Mouse (Mus musculus) lung, postnatal 10 days (tissue): ENCODE measurements around the gene Tnfaip6.
A peak's percentile ranks its signal among the peaks of the same experiment; 100 is the strongest.
"Not testable (repeated sequence)": the region's sequence is repeated elsewhere in the genome, so short reads cannot be mapped to it uniquely, and the experiment has no call there.

ENCODE experiments used
- DNase-seq: peaks from one replicate; pipeline ENCODE4 v3.0.0; 2021

Tnfaip6 gene

DNA sequence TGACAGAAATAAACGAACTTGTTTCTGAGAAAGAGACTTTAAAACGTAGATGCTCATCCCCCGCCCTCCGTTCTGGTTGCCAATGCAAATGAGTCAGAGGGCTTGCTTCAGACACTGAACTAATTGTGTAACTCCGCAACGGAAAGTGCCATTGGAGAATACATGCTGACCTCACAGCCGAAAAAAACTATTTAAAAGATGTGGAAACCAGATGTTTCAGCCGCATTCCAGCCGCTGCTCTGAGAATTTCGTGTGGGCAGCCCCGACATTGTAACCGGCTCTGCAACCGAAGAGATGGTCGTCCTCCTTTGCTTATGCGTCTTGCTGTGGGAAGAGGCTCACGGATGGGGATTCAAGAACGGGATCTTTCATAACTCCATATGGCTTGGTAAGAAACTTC lies at the start of gene Tnfaip6:
Gene Tnfaip6 (plus strand): TSS at position 128 of the 400 bp plus-strand sequence.
- DNase-seq: peak; percentile 72

DNA sequence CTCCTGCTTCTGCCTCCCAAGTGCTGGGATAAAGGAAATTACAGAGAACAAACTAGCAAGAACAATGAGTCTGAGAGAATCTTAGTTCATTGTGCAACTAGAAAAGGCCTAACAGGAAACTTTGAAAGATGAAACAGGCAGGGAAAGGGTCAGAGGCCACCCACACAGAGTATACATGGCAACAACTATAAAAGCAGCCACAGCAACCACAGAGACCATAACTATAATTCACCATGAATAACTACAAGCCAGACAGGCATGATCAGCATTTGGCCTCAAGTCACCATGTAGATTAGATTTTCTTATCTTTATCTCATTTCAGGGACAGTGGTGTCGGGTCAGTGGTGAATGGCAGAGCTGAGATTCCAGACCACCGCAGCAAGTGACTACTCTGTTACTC lies 48.2 kb upstream of the Tnfaip6 start:
- DNase-seq: no peak

- no peak for DNase-seq
Measured at GRCm38 (mm10) chr2:51991447-51991846, 46.4 kb upstream of the Tnfaip6 start.

- DNase-seq: no peak
Measured at GRCm38 (mm10) chr2:51999996-52000395, 37.8 kb upstream of the Tnfaip6 start.

DNA sequence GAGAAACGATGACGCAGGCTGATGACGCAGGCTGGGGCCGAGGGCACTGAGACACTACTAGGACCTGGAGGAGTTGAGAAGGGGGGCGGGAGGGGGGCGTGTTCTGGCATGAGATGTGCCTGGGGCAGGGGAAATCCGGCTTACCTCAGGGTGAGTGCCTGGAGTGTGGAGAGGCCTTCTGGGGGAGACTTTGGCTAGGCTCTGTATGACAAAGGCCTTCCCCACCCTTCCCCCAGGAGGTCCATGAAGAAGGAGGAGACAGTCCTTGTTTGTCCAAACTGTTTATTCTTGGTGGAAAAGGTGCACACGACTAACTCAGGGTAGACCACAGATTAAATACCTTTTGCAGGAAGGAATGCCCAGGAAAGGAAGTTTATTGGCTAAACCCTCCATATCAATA lies 36.3 kb upstream of the Tnfaip6 start:
- DNase-seq: no peak

DNA sequence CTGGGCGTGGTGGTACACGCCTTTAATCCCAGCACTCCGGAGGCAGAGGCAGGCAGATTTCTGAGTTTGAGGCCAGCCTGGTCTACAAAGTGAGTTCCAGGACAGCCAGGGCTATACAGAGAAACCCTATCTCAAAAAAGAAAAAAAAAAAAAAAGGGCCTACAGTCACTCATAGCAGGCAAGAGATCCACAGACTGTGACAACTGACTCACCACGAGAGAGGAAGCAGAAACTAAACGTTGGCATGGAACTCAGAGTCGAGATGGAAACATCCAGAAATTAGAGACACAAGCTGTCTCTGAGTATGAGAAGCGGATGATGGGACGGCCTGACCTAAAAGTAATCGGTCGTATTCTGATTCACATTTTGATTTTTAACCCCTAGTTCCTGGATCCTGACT lies 35.5 kb upstream of the Tnfaip6 start:
- DNase-seq: not testable (repeated sequence)

DNA sequence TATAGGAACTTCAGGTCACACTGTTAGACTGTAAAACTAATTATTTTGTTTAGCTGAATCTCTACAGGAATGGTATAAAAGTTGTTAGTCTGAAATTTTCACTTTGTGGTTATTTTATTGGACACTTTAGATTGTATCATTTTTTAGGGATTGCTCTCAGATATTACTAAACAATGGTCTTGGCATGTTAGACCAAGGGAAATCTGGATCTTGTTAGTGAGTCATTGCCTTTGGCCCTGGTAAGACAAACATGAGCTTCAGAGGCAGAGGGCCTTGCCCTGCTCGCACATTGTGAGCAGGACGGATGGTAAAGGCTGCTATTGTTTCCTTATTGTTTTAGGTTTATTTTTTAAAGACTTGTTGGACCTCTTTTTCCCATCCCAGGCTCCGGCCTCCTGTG lies 31.4 kb upstream of the Tnfaip6 start:
- peak; percentile 39 for DNase-seq

DNA sequence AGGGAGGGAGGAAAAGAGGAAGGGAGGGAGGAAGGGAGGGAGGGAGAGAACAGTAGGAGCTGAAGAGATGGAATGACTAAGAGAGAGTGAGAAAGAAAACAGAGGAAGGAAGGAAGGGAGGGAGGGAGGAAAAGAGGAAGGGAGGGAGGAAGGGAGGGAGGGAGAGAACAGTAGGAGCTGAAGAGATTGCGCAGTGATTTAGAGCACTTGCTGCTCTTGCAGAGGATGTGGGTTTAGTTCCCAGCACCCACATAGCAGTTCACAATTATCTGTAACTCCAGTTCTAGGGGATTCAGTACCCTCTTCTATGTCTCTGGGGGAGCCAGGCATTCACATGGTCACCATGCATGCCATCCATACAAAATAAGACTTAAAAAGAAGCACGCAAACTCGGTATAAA lies 26.0 kb upstream of the Tnfaip6 start:
- not testable (repeated sequence) for DNase-seq

DNA sequence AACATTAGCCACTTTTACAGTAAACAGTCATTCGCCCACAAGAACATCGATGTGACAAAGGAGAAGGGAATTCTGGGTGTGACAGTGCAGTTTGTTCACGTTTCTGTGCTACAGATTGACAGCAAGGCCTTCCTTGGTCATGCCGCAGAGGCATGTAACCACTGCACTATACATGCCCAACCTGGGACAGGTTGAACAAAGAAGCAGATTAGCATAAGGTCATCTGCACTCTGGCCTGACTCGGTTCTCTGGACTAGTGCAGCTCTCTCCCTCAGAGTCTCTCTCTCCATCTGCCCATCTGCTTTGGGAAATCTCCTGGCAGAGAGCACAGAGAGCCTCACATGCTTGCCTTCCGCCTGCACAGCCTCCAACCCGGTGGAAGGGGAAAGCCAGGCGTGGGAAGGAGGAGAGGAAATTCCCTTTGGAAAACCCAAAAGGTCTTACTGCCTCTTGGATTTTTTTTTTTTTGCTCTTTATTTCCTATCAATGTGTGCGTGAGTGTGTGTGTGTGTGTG lies 24.4 kb upstream of the Tnfaip6 start:
- DNase-seq: no peak

- no peak for DNase-seq
Measured at GRCm38 (mm10) chr2:52016361-52016760, 21.4 kb upstream of the Tnfaip6 start.

- DNase-seq: no peak
Measured at GRCm38 (mm10) chr2:52027061-52027460, 10.7 kb upstream of the Tnfaip6 start.

GRCm38 (mm10) chr2:52029426-52029825 lies 8.4 kb upstream of the Tnfaip6 start:
- DNase-seq: no peak

GRCm38 (mm10) chr2:52031491-52031890 lies 6.3 kb upstream of the Tnfaip6 start:
- DNase-seq: peak; percentile 22

DNA sequence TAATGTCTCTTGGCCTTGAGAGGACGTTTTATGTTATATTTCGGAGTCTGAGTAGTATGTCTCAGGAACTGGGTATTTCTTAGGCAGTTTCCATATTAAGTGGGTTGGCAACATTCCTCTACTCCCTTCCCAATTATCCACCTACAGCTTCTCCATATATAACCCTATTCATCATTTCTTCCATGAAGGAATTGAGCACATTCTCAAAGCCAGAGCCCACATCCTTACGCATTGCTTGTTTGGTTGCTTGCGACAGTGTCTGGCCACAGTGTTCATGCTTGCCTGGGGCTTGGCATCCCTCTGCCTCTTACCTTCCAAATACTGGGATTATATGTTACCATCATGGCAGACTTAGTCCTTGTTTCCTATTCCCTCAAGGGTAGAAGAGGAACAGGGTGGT lies 3.2 kb upstream of the Tnfaip6 start:
- DNase-seq: no peak

GRCm38 (mm10) chr2:52035144-52035543 lies 2.7 kb upstream of the Tnfaip6 start:
- DNase-seq: no peak

DNA sequence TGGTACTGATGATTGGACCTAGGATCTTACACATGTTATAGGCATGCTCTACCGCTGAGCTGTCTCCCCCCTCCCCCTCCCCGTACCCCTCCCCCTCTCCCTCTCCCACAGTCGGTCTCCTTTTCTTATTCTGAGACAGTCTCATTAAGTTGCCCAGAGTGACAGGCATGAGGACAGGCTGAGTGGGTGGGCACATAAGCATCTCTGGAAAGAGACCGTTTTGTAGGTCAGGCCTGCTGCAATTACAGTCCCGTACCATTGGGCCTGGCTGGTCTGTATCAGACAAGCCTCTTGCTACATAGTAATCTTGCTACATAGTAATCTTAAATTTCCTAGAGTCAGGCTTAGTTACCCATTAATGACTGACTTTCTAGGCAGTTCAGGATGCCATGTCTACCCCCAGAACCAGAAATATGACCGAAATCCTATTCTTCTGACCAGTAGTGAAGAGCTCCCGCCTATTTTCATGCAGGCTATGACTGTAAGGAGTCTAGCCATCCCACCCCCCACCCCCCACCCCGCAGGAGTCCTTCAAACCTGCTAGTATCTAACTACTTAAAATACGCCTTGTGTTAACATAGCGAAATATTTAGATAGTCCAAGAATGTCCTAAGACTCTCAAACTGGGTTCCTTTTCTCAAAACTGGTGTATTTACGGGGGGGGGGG lies 747 bp upstream of the Tnfaip6 start:
- no peak for DNase-seq

DNA sequence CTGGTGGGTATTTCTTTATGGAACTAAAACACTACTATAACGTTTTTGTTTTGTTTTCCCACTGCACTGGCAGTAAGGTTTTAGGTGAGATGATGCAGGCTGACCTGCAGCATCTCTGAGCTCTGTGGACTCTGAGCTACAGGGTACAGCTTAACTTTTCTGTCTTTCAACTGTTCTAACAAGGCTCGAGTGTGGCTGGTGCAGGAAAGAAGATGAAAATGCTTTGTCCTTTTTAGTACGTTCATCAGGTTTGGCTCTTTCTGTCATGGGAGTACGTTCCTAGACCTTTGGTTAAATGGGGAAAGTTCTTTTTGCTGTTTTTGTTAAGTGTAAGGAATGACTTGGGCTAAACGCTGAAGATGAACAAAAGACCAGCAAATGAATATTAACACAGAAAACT lies 749 bp downstream of the Tnfaip6 start:
- DNase-seq: no peak

DNA sequence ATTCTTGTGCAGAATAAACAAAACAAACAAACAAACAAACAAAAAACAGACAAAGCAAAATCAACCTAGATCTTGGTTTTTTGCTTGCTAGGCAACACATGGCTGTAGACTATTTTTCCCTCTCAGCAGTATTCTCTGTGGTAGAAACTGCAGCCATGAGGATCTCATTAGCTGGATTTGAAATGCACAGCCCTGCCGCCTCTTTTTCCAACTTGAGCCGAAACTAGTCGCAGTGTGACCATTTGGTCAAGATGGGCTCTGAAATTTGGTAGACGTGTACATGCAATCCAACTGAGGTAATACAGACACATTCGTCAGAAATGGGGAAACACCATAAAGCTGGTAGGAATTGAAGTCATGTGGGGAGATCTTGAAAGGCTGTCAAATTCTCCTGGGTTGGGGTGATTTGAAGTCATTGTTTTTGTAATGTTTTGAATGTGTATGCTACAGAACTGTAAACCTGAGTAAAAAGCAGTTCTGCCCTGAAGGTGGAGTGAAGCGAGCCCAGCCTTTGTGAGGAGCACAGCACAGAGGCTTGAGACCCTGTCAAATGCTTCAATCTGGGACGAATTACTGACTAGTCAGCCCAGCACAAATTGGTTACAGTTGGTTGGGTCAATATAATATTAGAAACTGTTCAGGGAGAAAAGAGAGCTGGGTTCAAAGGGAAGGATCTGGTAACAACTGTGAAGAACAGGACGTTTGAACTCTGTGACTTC lies 1.4 kb downstream of the Tnfaip6 start:
- no peak for DNase-seq

DNA sequence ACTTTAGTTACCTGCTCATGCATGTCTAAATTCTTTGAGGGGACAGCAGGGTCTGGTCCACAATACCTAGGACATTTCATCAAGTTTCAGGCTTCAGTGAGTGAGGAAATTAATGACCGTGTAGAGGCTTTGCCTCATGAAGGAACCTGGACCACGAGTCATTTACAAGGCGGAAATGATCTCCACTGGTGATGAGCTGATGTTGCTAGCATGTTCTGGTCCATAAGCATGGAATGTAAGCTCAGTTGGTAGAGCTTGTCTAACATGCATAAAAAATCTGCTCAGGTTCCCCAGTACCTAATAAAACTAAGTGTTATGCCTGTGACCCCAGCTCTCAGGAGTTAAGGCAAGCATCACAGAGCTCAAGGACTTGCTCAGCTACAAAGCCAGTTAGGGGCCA lies 4.3 kb downstream of the Tnfaip6 start:
- DNase-seq: no peak

DNA sequence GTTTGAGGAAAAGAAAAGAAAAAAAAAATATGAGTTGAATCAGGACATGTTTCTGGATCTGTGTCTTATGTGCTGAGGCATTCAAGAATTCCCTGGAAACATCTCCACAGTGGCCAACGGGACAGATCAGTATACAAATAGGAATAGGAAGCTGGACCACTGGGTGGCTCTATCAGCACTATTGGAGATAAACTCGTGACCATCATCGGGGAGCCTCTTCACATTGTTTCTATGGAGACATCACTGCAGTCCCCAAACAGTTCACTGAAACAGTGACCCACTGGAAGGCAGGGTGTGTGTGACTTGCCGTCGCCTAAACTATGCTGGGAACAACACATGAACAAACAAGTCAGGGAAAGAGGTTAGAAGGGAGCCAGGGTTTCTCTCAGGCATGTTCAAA lies 4.9 kb downstream of the Tnfaip6 start:
- DNase-seq: peak; percentile 18

DNA sequence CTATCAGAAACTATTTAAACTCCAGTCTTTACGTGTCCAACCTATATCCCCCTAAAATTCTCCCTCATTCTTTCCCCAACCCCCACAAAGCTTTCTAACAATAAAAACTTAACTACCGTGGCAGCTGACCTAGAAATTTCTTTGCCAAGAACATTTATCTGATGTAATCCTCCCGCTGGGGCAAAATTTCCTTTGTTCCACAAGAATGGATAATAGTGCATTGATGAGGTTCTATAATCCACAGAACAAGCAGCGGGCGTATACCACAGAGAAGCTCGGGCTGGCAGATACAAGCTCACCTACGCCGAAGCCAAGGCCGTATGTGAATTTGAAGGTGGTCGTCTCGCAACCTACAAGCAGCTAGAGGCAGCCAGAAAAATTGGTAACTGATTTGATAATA lies 5.7 kb downstream of the Tnfaip6 start:
- DNase-seq: no peak

DNA sequence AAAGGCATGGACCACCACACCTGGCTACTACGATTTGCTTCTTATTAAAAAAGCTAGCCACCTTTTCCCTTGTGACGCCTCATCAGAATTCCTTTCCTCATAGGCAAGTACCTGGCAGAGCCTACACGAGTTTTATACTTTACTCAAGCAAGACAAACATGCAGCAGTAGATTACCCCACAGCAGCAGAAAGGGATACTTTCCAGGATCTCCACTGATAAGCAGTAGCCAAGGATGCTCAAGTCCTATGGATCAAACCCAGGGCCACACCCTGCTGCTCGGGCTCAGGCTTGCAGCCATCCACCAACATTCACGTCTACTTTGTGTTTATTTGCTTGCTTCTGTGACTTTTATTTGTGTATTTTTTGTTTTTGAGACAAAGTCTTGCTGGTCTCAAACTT lies 8.2 kb downstream of the Tnfaip6 start:
- no peak for DNase-seq

GRCm38 (mm10) chr2:52050823-52051222 lies 13.0 kb downstream of the Tnfaip6 start:
- DNase-seq: no peak

DNA sequence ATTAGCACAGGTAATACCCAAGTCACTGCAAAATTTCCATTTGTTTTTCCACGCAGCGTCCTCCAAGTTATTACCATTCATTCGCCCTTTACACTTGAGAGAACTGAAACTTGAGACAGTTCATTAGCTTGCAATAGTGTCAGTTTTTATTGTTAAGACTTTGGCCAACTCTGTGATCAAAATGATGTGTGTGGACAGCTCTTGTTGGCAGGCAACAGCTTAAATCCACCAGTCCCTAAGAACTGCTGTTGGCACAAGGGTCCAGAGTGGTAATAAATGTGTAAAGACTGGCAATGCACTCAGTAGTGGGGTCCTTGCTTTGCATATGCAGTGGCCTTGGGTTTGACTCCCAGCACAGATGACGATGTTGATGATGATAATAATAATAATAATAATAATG lies 14.5 kb downstream of the Tnfaip6 start:
- DNase-seq: no peak

- no peak for DNase-seq
Measured at GRCm38 (mm10) chr2:52053502-52053901, 15.7 kb downstream of the Tnfaip6 start.
